ENCODE assay signal across 1 mouse cellular context in the genomic region with DNA sequence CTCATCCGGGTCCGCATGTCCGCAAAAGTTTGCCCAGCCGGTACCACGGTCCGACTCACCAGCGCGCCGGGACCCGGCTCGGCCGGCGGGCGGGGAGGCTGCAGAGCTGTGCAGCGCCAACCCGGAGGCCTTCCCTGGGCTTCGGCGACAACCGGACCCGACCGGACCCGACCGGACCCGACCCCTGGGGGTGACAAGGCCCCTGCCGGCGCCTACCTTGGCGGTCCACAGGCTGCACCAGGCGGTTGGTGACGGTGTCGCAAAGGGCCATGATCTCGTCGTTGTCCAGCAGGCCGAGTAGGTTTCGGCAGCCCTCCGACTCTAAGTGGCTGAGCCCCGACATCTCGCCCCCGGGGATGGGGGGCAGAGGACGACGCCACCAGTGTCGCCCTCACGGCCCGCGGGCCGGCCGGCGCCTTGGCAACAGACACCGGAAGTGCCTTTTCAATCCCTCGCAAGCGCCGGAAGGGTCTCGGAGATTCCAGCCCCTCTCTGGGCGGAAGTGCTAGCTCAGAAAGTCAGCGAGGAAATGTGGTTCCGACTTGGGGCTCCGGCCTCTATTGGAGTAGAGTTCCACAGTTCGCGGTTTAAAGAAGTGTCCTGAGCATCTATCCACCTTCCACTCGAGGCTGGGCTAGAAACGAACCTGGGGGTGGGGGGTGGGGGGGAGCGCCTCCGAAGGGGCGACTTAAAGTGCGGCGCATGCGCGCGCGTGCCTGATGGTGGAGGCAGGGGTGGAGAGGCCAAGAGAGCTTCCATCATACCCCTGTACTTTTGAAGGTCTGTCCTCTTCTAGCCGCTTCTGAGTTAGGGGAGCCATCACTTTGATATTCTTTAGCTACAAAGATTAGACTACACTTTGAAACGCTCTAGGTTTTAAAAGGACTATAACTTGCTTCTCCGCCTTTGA.
A peak's percentile ranks its signal among the peaks of the same experiment; 100 is the strongest.
TF ChIP-seq lines count a peak whose summit lies in the region.

A gene (minus strand): TSS at position 641 of the 910 bp plus-strand sequence.

TF ChIP-seq in MEL, 35 proteins besides CTCF, POLR2A, EP300 and RAD21 (continued from another document):
- TF ChIP-seq MEF2A (IDR thresholded peaks at IDR 0.05; ENCODE audit: extremely low read depth, insufficient replicate concordance, low read depth, low read length, poor library complexity, severe bottlenecking) (no peak), BHLHE40 (IDR thresholded peaks at IDR 0.05; ENCODE audit: borderline replicate concordance, low read depth, low read length) (no peak), USF1 (IDR thresholded peaks at IDR 0.05; ENCODE audit: low read depth, low read length) (0 out of 2 replicates have a peak, but pooled peaks have one; percentile 11), MAFK (IDR thresholded peaks at IDR 0.05; ENCODE audit: borderline replicate concordance, low read depth, low read length) (no peak), CHD2 (IDR thresholded peaks at IDR 0.05; ENCODE audit: low read length) (no peak), TAL1 (IDR thresholded peaks at IDR 0.05; ENCODE audit: low read length) (no peak), HCFC1 (IDR thresholded peaks at IDR 0.05; ENCODE audit: low read depth, low read length) (peak; percentile 92), MYC (IDR thresholded peaks at IDR 0.05; ENCODE audit: low read depth, low read length) (peak; percentile 63; the same call in 1 of the 2 replicates), TBP (IDR thresholded peaks at IDR 0.05; ENCODE audit: low read depth, low read length) (peak; percentile 89), ELF1 (IDR thresholded peaks at IDR 0.05; ENCODE audit: low read depth, low read length) (peak; percentile 95)
